Mouse (Mus musculus): Measurements from ENCODE around the gene Pm20d1.
A peak's percentile ranks its signal among the peaks of the same experiment; 100 is the strongest.
"Not testable (repeated sequence)": the region's sequence is repeated elsewhere in the genome, so short reads cannot be mapped to it uniquely, and the experiment has no call there.

Gene Pm20d1

DNA sequence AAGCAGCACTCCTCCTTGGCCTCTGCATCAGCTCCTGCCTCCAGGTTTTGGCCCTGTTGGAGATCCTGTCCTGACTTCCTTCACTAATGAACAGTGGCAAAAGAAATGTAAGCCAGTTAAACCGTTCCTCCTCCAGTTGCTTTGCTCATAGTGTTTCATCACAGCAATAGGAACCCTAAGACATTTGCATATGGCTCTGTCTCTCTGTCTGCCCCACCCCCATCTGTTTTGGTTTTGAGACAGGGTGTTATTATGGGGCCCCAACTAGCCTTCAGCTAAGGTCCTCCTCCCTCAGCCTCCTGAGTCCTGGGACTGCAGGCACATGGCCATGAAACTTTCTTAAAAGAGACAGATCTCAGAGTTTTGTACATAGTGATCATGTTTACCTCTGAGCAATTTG, 2.8 kb downstream of the Pm20d1 start:
- DNase-seq: no peak

DNA sequence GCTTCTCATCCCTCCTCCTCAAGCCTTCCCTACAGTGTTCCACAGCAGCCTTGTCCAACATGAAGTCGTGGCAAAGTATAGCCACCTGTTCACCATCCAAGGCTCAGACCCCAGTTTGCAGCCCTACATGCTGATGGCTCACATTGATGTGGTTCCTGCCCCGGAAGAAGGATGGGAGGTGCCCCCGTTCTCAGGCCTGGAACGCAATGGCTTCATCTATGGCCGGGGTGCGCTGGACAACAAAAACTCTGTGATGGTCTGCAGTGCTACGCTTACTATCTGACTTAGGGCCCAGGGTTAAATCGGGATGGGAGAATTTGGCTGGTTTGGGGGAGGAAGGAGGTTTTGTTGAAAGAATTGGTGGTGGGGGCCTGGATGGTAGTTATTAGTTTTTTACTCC, 3.9 kb downstream of the Pm20d1 start:
- DNase-seq: no peak

DNA sequence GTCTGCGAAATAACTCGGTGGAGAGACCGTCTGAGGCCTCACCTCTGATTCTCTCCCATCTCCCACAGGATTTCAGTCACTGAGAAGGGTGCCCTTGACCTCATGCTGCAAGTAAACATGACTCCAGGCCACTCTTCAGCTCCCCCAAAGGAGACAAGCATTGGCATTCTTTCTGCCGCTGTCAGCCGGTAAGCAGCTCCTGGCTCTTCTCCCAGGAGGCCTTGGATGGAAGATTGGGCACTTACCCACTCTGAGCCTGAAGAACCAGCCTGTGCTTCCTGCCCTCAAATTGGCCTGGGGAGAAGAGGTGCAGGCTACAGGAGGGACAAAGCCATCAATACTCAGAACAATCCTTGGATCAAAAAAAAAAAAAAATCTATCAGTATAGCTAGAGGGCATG, 5.5 kb downstream of the Pm20d1 start:
- no peak for DNase-seq

DNA sequence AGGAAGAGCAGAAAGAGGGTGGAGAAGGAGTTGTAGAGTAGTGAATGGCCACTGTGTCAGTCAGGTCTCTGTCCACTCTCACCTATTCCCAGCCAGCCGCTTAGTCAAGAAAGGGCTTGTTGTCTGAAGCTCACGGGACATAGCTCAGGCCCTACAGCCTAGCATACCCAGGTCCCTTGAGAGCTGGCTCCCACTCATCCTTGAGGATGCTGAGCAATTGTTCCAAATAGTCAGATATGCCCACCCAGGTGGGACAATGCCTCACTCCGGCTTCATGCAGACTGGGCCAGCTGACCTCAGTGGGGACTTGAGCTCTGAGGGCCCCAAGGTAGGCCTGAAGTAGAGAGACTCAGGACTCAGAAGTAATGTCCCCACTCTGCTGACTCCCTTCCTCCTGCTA, 7.0 kb downstream of the Pm20d1 start:
- no peak for DNase-seq

DNA sequence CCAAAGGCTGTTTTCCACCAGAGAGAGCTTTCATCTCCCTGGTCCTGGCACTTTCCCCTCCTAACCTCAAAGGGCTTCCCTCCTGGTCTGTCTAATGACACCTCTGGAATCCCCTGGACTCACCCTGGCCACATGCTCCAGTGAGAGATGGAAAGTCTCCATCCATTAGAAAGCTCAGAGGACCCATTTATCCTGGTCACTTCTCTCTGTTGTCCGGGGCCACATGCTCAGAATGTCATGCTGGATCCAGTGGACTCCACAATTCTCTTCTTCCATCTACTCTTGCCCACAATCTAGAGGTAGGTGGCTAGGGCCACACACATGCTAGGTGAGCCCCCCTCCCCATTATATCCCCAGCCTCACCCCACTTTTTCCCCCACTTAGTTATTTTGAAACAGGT, 11.8 kb downstream of the Pm20d1 start:
- DNase-seq: no peak

DNA sequence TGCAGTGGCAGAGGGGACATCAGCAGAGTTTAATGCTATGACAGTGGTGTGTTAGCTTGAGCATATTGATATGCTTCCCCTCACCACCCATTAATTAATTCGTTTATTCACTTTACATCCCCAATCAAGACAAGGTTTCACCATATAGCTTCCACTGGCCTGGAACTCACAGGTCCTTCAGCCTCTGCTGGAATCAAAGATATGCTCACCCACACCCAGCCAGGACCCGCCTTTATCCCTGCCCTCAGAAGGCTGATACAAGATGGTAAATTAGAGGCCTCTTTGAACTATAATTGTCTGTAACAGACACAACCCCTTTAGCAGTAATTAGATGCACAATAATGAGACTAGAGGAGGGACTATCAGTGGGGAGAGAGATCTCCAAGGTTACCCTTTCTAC, 12.5 kb downstream of the Pm20d1 start:
- DNase-seq: no peak

DNA sequence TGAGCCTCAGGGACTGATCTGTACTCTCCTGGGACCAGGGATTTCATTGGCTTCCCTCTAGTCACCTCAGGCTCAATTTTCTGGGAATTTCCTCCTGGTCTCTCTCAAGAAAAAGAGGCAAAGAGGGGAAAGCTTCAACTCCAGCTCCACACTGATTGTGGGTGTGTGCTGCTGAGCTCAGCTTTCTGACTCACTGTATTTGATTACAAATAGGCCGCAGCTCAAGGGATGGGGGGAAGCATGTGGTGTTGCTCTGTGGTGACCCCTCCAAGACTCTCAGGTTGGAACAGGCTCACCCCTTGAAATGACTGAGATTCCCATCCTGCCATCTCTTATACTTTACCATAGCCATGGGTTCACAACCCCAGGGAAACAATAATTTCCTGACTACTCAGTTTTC, 14.2 kb downstream of the Pm20d1 start:
- no peak for DNase-seq

DNA sequence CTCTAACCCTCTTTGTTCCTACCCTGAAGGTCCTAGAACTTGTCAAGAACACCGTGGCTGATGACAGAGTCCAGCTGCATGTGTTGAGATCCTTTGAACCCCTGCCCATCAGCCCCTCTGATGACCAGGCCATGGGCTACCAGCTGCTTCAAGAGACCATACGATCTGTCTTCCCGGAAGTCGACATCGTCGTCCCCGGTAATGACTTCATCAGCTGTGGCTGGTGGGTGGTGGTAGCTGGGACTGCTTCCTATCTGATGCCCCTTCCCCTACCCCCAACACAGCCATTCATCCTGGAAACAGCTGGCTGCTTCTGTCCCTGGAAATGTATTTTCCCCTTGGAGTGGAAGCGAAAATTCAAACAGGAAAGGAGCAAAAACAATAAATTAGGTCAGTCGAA, 14.8 kb downstream of the Pm20d1 start:
- no peak for DNase-seq

DNA sequence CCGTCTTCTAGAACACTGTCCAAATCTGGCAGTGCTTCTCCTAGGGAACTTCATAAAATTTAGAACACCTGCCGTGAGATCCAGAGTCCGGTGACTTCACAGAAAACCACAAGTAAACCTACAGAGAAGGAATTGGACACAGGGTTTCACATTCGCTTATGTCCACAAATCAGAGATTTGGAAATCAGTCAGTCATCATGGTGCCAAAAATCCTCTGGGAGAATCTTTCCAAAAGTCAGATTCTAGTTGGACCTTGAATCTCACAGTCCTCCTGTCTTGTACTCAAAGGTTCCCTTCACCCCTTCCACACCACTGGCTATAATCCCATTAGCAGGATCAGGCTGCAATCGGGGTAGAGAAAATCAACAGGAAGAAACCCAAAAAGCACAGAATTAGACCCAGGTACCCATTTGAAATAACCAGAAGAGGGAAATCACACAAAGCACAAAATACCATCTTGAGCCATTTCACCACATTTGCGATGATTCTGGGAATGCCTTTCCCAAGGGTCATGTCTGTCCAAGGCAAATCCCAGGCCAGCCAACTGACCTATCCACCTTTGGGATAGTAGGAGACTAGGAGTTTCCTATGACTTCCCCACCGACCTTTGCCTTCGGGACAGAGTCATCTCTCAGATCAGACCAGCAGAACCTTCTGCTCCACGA, 15.6 kb downstream of the Pm20d1 start:
- no peak for DNase-seq

DNA sequence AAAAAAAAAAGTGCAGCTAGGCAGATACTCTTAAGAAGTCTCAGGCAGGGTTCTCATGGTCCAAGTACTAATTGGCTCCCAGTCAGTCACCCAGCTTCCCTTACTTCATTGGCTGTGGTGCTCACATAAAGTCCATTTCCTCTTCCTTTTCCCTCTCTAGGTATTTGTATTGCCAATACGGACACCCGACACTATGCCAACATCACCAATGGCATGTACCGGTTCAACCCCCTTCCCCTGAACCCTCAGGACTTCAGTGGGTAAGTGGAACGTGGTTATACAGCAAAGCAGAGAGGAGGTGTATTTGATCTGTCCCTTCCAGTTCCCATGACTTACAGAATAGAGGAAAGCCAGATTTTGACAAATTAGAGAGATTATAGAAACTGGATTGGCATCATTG, 16.6 kb downstream of the Pm20d1 start:
- DNase-seq: no peak

DNA sequence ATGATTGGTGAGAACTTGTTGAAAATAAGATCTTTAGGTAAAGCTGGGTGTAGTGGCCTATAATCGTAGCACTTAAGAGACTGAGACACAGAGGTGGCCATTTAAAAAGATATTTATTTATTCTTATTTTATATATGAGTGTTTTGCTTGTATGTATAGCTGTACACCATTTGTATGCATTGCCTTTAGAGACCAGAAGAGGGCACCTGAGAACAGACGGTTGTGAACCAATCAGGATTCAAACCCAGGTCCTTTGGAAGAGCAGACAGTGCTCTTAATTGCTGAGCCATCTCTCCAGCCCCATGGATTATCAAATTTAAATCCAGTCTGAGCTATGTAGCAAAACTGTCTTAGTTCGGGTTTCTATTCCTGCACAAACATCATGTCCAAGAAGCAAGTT, 17.0 kb downstream of the Pm20d1 start:
- DNase-seq: no peak

DNA sequence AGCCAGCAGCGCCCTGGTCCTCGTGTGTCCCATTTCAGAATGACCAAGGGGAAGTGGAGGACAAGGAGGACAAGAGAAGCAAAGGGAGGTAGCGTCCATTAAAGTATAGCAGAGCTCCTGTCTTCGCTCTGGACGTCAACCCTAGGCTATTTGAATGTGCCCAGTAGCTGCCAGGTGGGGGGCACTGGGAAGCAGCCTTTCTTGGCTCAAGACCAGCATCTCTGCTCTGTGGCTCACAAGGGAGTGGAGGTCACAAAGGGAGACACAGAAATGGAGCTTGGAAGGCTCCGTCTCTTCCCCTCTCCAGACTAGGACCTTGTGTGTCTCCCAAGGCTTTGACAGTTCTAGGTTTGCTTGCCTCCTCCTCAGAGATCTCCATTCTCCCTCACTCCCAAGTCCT, 19.7 kb downstream of the Pm20d1 start:
- no peak for DNase-seq

DNA sequence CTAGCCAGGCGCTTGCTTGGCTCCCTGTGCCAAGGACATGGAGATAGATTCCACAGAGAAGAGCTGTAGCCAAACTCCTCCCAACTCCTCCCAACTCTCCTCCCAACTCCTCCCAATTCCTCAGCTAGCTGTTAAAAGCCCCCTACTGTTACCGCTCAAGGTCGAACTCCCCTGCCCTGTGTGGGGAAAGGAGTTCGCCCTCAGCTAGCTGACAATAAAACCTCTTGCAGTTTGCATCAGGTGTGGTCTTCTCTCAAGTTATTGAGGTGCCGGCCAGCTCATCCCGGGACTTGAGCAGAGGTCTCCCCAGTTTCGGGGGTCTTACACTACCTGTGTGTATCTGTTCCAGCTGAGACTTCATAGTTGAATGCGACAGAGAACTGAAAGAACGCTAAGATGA, 23.2 kb downstream of the Pm20d1 start:
- DNase-seq: not testable (repeated sequence)

DNA sequence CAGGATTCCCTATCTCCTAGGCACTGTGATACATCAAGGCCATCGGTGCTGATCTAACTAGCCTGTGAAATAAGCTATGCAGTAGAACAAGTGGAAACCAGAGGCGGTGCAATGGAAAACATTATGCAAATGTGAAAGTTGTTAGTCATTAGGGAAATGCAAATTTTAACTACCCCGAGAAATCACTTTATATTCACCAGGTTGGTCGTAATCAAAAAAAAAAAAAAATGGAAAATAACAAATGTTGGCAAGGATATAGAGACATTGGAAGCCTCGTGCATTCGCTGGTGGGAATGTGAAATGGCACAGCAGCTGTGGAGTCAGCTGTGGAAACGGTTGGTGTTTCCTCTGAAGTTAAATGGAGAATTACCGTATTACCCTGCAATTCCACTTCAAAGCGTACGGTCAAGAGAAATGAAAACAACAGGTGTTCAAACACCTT, 23.7 kb downstream of the Pm20d1 start:
- DNase-seq: no peak

DNA sequence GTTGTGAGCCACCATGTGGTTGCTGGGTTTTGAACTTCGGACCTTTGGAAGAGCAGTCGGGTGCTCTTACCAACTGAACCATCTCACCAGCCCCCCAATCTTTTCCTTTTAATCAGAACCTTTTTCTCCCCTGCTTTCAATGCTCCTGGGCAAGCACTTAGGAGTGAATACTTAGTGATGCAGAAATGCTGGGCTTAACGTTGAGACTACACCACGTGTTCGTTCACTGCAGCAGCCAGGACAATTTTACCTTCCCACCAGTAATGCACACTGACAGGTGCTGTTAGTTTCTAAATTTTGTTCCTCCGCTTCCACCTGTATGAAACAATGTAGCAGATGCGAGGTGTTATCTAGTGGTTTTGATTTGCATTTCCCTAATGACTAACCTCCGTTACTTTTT, 25.1 kb downstream of the Pm20d1 start:
- no peak for DNase-seq

DNA sequence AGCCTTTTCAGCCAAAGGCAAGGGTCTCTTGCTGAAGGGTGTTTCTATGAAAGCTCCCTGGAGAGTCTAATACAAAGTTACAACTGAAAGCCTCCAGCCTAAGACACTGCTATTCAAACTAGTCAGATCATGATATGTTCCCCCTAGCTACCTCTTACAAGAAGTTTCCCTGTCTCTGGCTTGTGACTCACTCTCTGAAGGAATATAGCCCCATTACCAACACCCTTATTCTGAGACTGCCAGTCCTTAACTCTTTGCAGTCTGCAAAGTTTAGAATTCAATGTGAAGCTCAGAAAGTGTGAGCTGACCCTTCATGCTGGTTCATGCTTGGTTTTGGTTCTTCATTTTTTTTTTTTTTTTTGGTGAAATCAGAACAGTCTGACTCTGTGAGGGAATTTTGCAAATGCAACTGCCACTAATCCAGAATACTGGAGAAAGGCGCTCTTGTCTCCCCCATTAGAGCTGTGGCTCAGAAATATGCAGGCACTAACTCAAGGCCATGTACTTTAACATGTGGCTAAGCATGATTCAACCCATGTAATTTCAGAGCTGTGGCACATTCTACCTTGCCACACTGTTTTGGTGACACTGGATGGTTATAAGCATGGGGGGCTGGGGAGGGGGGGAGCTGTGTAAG, 25.8 kb downstream of the Pm20d1 start:
- DNase-seq: no peak

DNA sequence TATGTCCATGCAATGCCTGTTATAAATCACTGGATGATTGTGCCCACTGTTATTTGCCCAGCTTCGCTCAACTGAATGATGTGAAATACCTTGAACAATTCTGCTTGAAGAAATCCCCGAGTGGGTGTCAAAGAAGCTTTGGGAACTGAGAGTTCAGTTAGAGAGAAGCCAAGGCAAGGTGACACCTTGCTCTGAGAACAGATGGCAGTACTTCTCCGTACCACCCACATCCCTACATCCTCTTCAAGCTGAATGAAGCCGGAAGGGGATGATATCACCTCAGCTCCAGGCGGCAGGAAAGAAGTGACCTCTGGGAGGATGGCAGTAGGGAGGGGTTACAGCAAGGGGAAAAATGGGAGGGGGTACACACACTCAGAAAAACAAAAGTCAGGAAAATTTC, 26.4 kb downstream of the Pm20d1 start:
- DNase-seq: no peak

DNA sequence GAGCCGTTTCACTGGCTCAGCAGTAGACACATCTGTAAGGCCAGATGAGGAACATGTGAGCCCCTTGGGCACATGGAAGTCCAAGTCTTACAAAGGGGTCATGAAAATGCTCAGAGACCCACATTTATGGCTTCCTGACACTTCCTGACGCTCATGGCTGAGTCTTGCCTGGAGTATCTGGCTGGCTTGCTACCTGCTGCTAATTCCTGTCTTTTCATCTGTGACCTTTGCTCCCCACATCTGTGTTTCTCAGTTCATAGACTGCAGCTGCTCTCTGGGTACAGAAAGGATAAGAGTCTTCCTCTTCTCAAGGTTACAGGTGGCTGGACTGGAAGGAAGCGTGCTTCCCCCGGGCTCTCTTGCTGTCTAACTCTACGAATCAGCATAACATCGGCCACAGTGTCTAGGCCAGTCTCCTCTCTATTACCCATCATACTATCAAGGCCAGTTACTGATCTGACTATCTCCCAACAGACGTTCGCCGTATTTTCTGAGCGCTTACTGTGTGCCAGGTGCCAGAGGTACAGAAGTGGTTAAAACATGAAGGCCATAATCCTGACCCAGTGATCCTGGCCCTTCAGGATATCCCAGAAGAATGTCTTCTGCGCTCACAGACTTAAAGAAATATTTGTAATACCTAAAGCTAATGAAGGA, 27.5 kb downstream of the Pm20d1 start:
- DNase-seq: peak in 1 of 2 experiments; percentile 30

DNA sequence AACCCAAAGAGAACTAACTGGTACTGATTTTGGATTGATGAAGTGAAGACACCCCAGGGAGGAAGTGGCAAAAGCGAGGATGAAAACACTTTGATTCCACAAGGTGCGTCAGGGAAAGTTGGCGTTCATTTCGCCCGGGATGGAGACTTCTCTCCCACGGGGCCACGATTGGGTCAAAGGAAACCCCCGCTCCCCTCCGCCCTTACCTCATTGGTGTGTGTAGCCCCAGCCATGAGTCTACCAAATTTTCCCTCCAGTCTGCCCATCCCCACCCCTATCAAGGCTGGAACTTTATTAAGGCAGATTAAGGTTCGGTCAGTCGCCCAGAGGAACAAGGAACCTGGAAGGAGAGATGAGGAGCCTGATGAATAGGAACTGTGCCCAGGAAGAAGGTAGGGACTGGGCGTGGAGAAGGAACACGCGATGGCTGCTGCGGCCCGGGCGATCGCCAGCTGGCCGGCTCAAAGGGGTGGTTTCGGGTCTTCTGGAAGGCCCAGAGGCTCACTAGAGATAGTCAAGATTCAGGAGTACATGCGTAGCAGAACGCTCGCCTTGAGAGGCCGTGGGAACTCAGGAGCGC, 30.1 kb downstream of the Pm20d1 start, which contains the start of gene Slc41a1:
Gene Slc41a1 (plus strand): TSS at position 287 of the 580 bp plus-strand sequence.
- peak; percentile 35 to 48 for DNase-seq

DNA sequence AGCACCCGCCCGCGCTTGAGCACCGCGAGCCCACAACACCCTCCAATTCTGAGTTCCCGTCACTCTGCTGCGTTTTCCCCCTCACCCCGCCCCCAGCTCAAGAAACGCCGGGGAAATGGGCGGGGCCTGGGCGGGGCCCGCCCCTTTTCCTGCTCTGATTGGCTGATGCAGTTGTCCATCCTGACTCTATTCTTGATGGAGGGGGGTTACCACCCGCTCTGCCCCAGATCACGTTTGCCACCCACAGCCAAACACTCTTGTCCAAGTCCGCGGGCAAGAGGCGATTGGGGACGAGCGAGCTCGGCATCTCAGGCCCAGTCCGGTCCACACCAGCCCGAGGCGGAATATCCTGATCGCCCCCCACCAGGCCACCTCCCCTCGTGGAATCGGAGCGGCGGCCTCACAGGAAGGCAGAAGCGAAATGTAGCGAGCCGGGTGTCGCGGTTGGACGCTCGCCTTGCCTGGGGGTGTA, 30.6 kb downstream of the Pm20d1 start:
- DNase-seq: peak; percentile 94 to 97

DNA sequence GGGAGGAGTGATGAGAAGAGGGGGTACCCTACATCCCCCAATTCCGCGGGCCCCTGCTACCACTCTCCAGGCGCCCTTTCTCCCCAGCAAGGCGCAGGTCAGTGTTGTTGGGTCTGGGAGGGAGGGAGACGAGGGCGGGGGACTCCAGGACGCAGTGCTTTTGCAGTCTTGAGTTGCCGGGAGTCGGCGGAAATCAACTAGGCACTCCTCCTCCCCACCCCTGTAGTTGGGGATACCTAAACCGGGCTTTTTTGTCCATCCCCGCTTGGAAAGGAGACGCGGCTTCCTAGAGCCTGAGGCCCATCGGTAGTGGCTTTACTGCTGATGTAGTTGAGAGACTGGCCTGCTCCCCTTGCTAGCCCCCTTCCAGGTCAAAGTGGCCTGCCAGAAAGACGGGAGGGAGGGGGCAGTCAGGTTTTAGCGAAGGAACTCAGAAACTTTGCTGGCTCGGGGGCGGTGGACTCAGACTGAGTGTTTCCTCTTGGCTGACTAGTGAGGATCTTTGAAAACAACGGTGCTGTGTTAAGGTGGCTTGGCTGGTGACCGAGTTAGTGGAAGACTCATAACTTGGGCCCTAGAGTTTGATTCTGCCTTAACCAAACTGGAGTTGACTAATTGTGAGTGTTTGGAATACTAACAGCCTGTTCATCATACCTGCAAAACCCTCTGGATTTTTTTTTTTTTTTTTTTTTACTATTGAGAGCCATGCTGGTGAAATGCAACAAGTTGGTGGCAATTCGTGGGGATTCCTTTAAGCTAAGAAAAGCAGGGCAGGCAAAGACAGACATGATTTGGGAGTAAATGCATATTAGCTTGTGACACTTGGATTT, 31.3 kb downstream of the Pm20d1 start:
- no peak for DNase-seq

DNA sequence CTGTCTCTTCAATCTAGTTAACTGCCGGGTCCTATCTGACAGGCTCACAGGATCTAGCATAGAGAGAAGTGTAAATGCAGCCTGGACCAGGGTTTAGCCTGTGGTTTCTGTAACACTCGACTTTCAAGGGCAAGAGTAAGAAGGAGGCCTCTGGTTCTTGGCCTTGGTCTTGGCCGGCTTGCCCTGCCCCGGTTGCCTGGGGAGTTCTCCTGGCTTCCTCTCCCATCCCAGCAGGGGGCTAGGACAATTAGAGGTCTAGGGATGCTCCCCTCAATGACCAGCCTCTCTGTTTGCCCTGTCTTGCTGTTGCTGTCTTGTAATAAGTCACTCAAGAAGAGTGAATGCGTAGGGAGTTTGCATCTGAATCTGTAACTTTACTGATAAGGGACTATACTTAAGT, 32.1 kb downstream of the Pm20d1 start:
- DNase-seq: no peak

DNA sequence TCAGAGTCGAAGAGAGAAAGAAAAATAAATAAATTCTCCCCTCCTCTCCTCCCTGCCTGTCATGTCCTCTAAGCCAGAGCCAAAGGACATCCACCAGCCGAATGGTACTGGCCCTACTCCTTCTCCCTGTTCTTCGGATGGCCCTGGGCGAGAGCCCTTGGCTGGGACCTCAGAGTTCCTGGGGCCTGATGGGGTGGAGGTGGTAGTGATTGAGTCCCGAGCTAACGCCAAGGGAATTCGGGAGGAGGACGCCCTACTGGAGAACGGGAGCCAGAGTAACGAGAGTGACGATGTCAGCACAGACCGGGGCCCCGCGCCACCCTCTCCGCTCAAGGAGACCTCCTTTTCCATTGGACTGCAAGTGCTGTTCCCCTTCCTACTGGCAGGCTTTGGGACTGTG, 33.4 kb downstream of the Pm20d1 start:
- no peak for DNase-seq

All from thymus, postnatal 36 days (tissue).